Mouse (Mus musculus) cortical plate, adult 2 months (tissue): ENCODE measurements around the gene Rala.

Experiments used
- CTCF ChIP-seq: fragments of 200-500 bp; IDR thresholded peaks from 2 replicates; pipeline ENCODE4 v1.5.1; 2011; ENCODE audit warnings: mild to moderate bottlenecking, control low read depth, low read length; ENCODE audit not compliant: insufficient read depth; ENCODE audit errors: extremely low read depth
- POLR2A ChIP-seq: fragments of 200-500 bp; IDR thresholded peaks from 2 replicates; pipeline ENCODE4 v1.6.1; 2011; ENCODE audit warnings: mild to moderate bottlenecking, low read length, control low read depth; ENCODE audit not compliant: insufficient read depth; ENCODE audit errors: extremely low read depth

DNA sequence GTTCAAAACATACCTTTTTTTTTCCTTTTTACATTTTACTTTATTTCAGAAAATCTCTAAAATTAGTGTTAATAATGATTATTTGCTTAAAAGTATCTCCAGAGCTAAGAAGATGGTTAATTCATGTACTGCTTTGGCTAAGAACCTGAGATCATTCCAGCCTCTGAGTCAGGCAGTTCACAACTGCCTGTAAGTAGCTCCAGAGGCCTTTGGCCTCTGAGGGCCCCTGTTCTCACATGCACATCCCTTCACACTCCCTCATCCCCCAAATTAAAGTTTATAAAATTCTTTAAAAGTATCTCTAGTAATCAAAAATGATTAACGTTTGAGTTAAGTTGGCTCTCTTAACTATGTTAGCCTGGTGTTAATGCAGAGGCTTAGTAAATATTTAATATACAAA, 31.4 kb upstream of the Rala start:
- TF ChIP-seq POLR2A = no peak
- no peak for TF ChIP-seq CTCF
